Mouse (Mus musculus): ENCODE data around the gene Ric1.

GRCm38 (mm10) chr19:29497874-29498273 is 24.2 kb upstream of the Ric1 start:
- TF ChIP-seq GATA1 (IDR thresholded peaks at IDR 0.05; ENCODE audit: borderline replicate concordance, low read length) (no peak), FLI1 (IDR thresholded peaks at IDR 0.05; ENCODE audit: low read length) (no peak)
